Mouse (Mus musculus) CH12.LX (cell line): ENCODE results near the gene Rpl21.

Source experiments
- BHLHE40 ChIP-seq: IDR thresholded peaks from 2 replicates; pipeline ENCODE4 v1.6.1; 2011; ENCODE audit warnings: mild to moderate bottlenecking, low read depth, low read length, improper control_type of control experiment
- CTCF ChIP-seq, 2 experiments: IDR thresholded peaks in 1 of 2; conservative IDR thresholded peaks in 1 of 2; 2 replicates each; pipeline ENCODE4 v1.5.1; 2011 to 2012; ENCODE audit warnings: low read depth in 2 of 2, low read length in 2 of 2, improper control_type of control experiment in 1 of 2, inconsistent platforms in 1 of 2, mild to moderate bottlenecking in 1 of 2, moderate library complexity in 1 of 2
- E2F4 ChIP-seq: IDR thresholded peaks from 2 replicates; pipeline ENCODE4 v1.6.1; 2011; ENCODE audit warnings: low read depth, low read length, improper control_type of control experiment; ENCODE audit not compliant: insufficient replicate concordance
- EP300 ChIP-seq: IDR thresholded peaks from 2 replicates; pipeline ENCODE4 v1.6.1; 2011; ENCODE audit warnings: low read length, improper control_type of control experiment
- MEF2A ChIP-seq: IDR thresholded peaks from 2 replicates; pipeline ENCODE4 v1.6.1; 2014; ENCODE audit warnings: low read depth, mild to moderate bottlenecking, inconsistent platforms, low read length, improper control_type of control experiment, borderline replicate concordance
- MXI1 ChIP-seq: IDR thresholded peaks from 2 replicates; pipeline ENCODE4 v1.6.1; 2011; ENCODE audit warnings: mild to moderate bottlenecking, low read depth, low read length, improper control_type of control experiment
- MYC ChIP-seq: IDR thresholded peaks from 2 replicates; pipeline ENCODE4 v1.6.1; 2011; ENCODE audit warnings: low read depth, mild to moderate bottlenecking, improper control_type of control experiment, low read length
- POLR2A ChIP-seq: IDR thresholded peaks from 2 replicates; pipeline ENCODE4 v1.6.1; 2011; ENCODE audit warnings: low read depth, mild to moderate bottlenecking, improper control_type of control experiment, low read length
- RAD21 ChIP-seq: IDR thresholded peaks from 2 replicates; pipeline ENCODE4 v1.6.1; 2011; ENCODE audit warnings: low read depth, mild to moderate bottlenecking, low read length, improper control_type of control experiment, moderate library complexity
- RCOR1 ChIP-seq: conservative IDR thresholded peaks from 2 replicates; pipeline ENCODE4 v1.6.1; 2012; ENCODE audit warnings: low read depth, mild to moderate bottlenecking, inconsistent platforms, low read length, improper control_type of control experiment
- SMC3 ChIP-seq: IDR thresholded peaks from 2 replicates; pipeline ENCODE4 v1.6.1; 2011; ENCODE audit warnings: low read depth, low read length, improper control_type of control experiment
- TCF12 ChIP-seq: IDR thresholded peaks from 2 replicates; pipeline ENCODE4 v1.6.1; 2014; ENCODE audit warnings: low read depth, mild to moderate bottlenecking, inconsistent platforms, low read length, improper control_type of control experiment
- USF1 ChIP-seq: IDR thresholded peaks from 2 replicates; pipeline ENCODE4 v1.6.1; 2014; ENCODE audit warnings: low read depth, mild to moderate bottlenecking, inconsistent platforms, low read length, improper control_type of control experiment
- ZMIZ1 ChIP-seq: IDR thresholded peaks from 2 replicates; pipeline ENCODE4 v1.6.1; 2012; ENCODE audit warnings: low read depth, mild to moderate bottlenecking, inconsistent platforms, low read length, improper control_type of control experiment

GRCm38 (mm10) chr5:146867946-146868314 is 35.2 kb downstream of the Rpl21 start:
- TF ChIP-seq E2F4 (no peak), RAD21 (no peak), POLR2A (no peak), MEF2A (no peak), TCF12 (no peak), CTCF (conservative IDR thresholded peaks at IDR 0.05 in 1 of 2, IDR thresholded peaks at IDR 0.05 in 1 of 2; ENCODE audit: low read depth in 2 of 2, low read length in 2 of 2) (no peak), EP300 (no peak), USF1 (no peak), BHLHE40 (no peak), MXI1 (no peak), ZMIZ1 (no peak), MYC (no peak), SMC3 (no peak), RCOR1 (no peak)
